ENCODE assay signal across 1 mouse cellular context in the genomic region with DNA sequence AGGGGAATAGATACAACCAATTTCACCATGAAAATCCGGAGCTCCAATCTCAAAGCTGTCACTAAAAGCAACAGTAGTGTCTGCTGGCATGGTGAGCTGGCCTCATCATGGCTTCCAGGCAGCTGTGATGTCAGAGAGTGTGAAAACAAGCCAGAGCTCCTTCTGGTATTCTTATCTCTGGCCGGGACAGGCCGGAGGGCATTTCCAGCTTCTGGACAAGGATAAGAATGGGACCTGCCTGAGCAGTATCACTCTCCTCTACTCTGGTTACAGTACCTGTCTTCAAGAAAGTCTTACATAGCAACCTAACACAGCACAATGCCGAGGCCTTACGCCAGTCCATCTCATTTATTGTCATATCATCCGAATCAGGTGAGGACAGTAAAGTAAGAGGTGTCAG.
TF ChIP-seq lines count a peak whose summit lies in the region.

No protein-coding gene starts in this region.

TF ChIP-seq in ES-E14, 5 proteins besides CTCF, POLR2A, EP300 and RAD21 (continued from another document):
- no peak for TF ChIP-seq ZNF384 (IDR thresholded peaks at IDR 0.05; ENCODE audit: low read depth, low read length)
- TF ChIP-seq CHD2 (IDR thresholded peaks at IDR 0.05; ENCODE audit: low read depth, low read length), result no peak
